8 mouse cellular contexts compared by ENCODE assay signal in the genomic region with DNA sequence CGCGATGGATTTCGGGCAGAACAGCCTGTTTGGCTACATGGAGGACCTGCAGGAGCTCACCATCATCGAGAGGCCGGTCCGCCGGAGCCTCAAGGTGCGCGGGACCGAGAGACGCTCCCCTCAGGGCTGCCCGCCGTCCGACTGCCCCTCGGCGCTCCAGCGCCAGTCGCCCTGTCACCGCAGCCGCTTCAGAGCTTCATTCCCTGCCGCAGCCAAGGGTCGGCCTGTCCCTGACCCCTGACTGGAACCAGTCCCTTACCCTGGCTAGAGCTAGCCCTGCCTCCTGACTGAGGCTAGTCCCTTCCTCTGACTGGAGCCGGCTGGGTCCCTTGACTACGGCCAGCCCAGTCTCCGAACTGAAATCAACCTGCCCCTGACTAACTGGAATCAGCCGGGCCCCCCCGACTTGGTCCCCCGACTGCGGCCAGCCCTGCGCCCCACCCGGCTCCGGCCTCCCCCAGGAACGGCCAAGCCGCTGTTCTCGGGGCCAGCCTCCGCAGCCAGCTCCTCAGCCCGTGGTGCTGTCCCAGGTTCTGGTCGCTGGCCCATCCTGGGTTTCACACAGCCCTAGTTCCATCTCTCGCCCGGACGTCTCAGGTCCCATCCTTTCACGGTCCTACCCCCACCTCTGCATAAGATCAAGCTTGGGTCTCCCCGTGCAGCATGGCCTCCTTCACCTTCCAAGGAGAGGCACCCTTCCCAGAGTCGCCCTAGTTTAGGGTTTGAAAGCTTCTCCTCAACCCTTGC. TPM values are rescaled to one million over a fixed set of nuclear protein-coding genes. Genes with fewer than 3 reads are reported as not detected.
DNase-seq lines count a peak whose midpoint lies in the region; ATAC-seq lines count a peak whose summit lies in the region.

No protein-coding gene starts in this region.

- H3K27me3 ChIP-seq in hindbrain, embryonic 16.5 days (replicated peaks; ENCODE audit: control insufficient read depth, insufficient read depth, low read length) = no peaks in the 10 kb centered on the region
- peaks cover 20% of the 10 kb centered on the region for H3K27me3 ChIP-seq in liver, embryonic 16.5 days (ENCODE audit: control insufficient read depth, insufficient read depth, low read depth, low read length)

- H3K36me3 ChIP-seq in hindbrain, embryonic 16.5 days (ENCODE audit: control insufficient read depth, insufficient read depth, low read length) = no peaks in the 10 kb centered on the region
- H3K36me3 ChIP-seq in liver, embryonic 16.5 days (ENCODE audit: control insufficient read depth, insufficient read depth) = no peaks in the 10 kb centered on the region

- peak overlapping the region; percentile 58 for H3K4me3 ChIP-seq in hindbrain, embryonic 16.5 days (ENCODE audit: low read length)
- H3K4me3 ChIP-seq in liver, embryonic 16.5 days (ENCODE audit: low read depth, low read length) = peak overlapping the region; percentile 64

- peak; percentile 35 for DNase-seq in right cerebral cortex, postnatal 14 days
- DNase-seq in right cerebral cortex, postnatal 36 days (ENCODE audit: low spot score in 2 of 2) = no peak
- DNase-seq in cerebellum, adult 11 months = peak; percentile 34
- peak; percentile 24 to 36 for DNase-seq in frontal cortex, postnatal 14 days (ENCODE audit: low spot score in 2 of 2)
- DNase-seq in ovary, postnatal 14 days (ENCODE audit: low spot score) = peak; percentile 27
- DNase-seq in c-Kit-positive CD71-positive TER-119-positive erythroid progenitor cells, embryonic 14.5 days (ENCODE audit: low spot score) = no peak

- under 1% methylated on average over 40 of the region's 44 CpGs for WGBS in hindbrain, embryonic 16.5 days
- WGBS in liver, embryonic 16.5 days (ENCODE audit: insufficient replicate concordance) = under 1% methylated on average over 44 of the region's 44 CpGs

- peak overlapping the region; percentile 44; the same call in 1 of the 2 replicates for H3K27ac ChIP-seq in hindbrain, embryonic 16.5 days (ENCODE audit: low read depth, low read length)
- no peak overlapping the region for H3K27ac ChIP-seq in liver, embryonic 16.5 days (ENCODE audit: low read length)

- peak overlapping the region; percentile 90 for H3K4me2 ChIP-seq in hindbrain, embryonic 16.5 days (ENCODE audit: low read length)
- peak overlapping the region; percentile 80 for H3K4me2 ChIP-seq in liver, embryonic 16.5 days (ENCODE audit: low read depth, low read length)

- ATAC-seq in hindbrain, embryonic 16.5 days = peak; percentile 67
- peak; percentile 19 for ATAC-seq in liver, embryonic 16.5 days (ENCODE audit: low read depth)

- peak overlapping the region; percentile 80 for H3K9ac ChIP-seq in hindbrain, embryonic 16.5 days (ENCODE audit: low read depth, low read length)
- H3K9ac ChIP-seq in liver, embryonic 16.5 days (ENCODE audit: low read depth, low read length) = peak overlapping the region; percentile 53

- no peaks in the 10 kb centered on the region for H3K9me3 ChIP-seq in hindbrain, embryonic 16.5 days (ENCODE audit: control insufficient read depth, low read length)
- H3K9me3 ChIP-seq in liver, embryonic 16.5 days (replicated peaks; ENCODE audit: control insufficient read depth, low read length) = no peaks in the 10 kb centered on the region

- H3K4me1 ChIP-seq in hindbrain, embryonic 16.5 days (ENCODE audit: control insufficient read depth, insufficient read depth, low read depth, low read length) = peaks cover 2% of the 10 kb centered on the region
- H3K4me1 ChIP-seq in liver, embryonic 16.5 days (ENCODE audit: control insufficient read depth, low read depth, low read length) = peaks cover 2% of the 10 kb centered on the region

RNA-seq across cellular contexts. Expression of gene Ppp4r4, which starts 0.7 kb away (rescaled TPM):
- polyA plus RNA-seq in hindbrain, embryonic 16.5 days (2015; fragmentation: Nextera tagmentation; extraction: Ambion mirVana) = 3.4 and 4.1 TPM in 2 replicates
- 1.5 and 1.6 TPM in 2 replicates for polyA plus RNA-seq in liver, embryonic 16.5 days (2015; fragmentation: Nextera tagmentation; extraction: Ambion mirVana)

Comparison
In these comparisons a context has a peak if more than half of its experiments do, and no peak if none do; other contexts are left out.
1. DNase-seq: peak in right cerebral cortex, postnatal 14 days (single experiment), cerebellum, adult 11 months (single experiment), frontal cortex, postnatal 14 days (2 of 2) and ovary, postnatal 14 days (single experiment); none in right cerebral cortex, postnatal 36 days (0 of 2) and c-Kit-positive CD71-positive TER-119-positive erythroid progenitor cells, embryonic 14.5 days (single experiment).